Mouse (Mus musculus): Measurements from ENCODE around the gene Tulp1.

GRCm38 (mm10) chr17:28371941-28372340 lies 6.9 kb upstream of the Tulp1 start:
- no peak for TF ChIP-seq CTCF (IDR thresholded peaks at IDR 0.05)
- TF ChIP-seq EP300 (IDR thresholded peaks at IDR 0.05), result no peak

All from lung, postnatal 0 days (tissue).